Mouse (Mus musculus): ENCODE measurements at regions not wholly inside any gene's neighbourhood (a gene's known extent, or its start where the extent isn't known, plus 50 kb on each side); places are given as distances from the start of the nearest gene placed in this dataset.

DNA sequence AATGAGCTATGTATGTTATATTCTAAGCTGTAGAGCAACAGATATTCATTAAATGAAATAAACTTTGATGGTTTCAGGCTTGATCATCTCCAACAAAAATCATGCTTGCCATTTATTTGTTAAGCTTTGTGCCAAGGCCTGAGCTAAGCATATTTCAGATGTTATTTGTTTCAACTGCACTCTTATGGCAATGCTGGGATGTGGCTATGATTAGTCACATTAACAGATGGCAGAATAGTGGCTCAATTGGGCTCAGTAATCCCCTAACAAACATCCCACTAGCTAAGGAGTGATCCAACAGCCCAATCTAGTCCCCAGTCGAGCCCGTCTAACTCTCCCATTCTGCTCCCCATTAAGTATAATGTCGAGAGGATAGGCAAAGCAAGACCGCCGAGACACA, 332.1 kb upstream of the Arid1b start:
- H3K4me3 ChIP-seq (ENCODE audit: low read depth, low read length): no peak overlapping the region
- no peak overlapping the region for H3K27ac ChIP-seq (ENCODE audit: low read depth, low read length)
- 91% methylated on average over 5 of the region's 5 CpGs for WGBS
- H3K4me2 ChIP-seq (replicated peaks; ENCODE audit: low read depth): no peak overlapping the region
- no peak for ATAC-seq
- no peaks in the 10 kb centered on the region for H3K9me3 ChIP-seq (ENCODE audit: control insufficient read depth)
- TF ChIP-seq CTCF (IDR thresholded peaks at IDR 0.05; ENCODE audit: low read depth): no peak
- no peaks in the 10 kb centered on the region for H3K36me3 ChIP-seq (ENCODE audit: control insufficient read depth, insufficient read depth)
- H3K9ac ChIP-seq (ENCODE audit: low read depth, low read length): no peak overlapping the region
- no peaks in the 10 kb centered on the region for H3K27me3 ChIP-seq (replicated peaks; ENCODE audit: control insufficient read depth, insufficient read depth, low read length)
- no peaks in the 10 kb centered on the region for H3K4me1 ChIP-seq (replicated peaks; ENCODE audit: control insufficient read depth, insufficient read depth, low read length)

DNA sequence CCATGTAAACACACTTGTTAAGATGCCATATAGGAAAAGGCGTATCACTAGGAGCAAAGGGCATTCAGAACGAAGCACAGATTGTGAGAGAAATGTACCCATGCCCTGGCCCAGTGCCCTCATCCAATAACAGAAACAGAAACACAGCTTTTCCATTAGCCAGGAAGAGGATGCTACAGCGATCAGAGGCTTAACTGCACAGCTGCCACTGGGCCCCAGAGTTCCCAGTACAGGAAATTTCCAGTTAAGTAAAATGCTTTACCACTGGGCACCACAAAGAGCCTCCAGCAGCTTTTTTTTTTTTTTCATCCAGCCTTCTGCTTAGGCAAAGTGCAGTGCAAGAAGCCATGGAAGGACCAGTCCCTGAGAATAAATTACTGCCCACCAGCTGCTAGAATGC, 325.6 kb upstream of the Arid1b start:
- WGBS: 79% methylated on average over 3 of the region's 3 CpGs
- H3K27ac ChIP-seq (ENCODE audit: low read depth, low read length): no peak overlapping the region
- no peaks in the 10 kb centered on the region for H3K36me3 ChIP-seq (ENCODE audit: control insufficient read depth, insufficient read depth)
- ATAC-seq: no peak
- TF ChIP-seq CTCF (IDR thresholded peaks at IDR 0.05; ENCODE audit: low read depth): no peak
- no peaks in the 10 kb centered on the region for H3K27me3 ChIP-seq (replicated peaks; ENCODE audit: control insufficient read depth, insufficient read depth, low read length)
- no peak overlapping the region for H3K9ac ChIP-seq (ENCODE audit: low read depth, low read length)
- no peak overlapping the region for H3K4me3 ChIP-seq (ENCODE audit: low read depth, low read length)
- no peak overlapping the region for H3K4me2 ChIP-seq (replicated peaks; ENCODE audit: low read depth)
- no peaks in the 10 kb centered on the region for H3K9me3 ChIP-seq (ENCODE audit: control insufficient read depth)
- H3K4me1 ChIP-seq (replicated peaks; ENCODE audit: control insufficient read depth, insufficient read depth, low read length): no peaks in the 10 kb centered on the region

DNA sequence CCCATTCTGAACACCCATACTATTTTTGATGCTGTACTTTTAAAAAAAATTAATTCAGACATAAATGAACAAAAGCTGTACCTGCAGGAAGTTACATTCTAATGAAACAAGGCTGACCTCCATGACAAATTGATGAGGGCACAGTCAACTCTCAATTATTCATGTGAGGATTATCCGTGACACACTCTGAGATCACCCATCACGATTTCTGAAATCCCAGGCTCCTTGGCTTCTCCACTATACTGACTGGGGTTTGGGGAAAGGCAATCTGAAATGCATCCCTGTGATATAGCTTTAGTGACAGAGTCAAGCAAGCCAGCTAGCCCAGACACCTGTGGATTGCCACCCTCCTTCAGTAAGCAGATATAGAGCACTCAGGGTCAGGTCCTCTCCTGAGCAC, 320.9 kb upstream of the Arid1b start:
- Histone ChIP-seq H3K4me3 (ENCODE audit: low read depth, low read length) (no peak overlapping the region), H3K27me3 (replicated peaks; ENCODE audit: control insufficient read depth, insufficient read depth, low read length) (no peaks in the 10 kb centered on the region), H3K27ac (ENCODE audit: low read depth, low read length) (no peak overlapping the region), H3K9me3 (ENCODE audit: control insufficient read depth) (no peaks in the 10 kb centered on the region), H3K4me2 (replicated peaks; ENCODE audit: low read depth) (no peak overlapping the region), H3K4me1 (replicated peaks; ENCODE audit: control insufficient read depth, insufficient read depth, low read length) (no peaks in the 10 kb centered on the region), H3K36me3 (ENCODE audit: control insufficient read depth, insufficient read depth) (no peaks in the 10 kb centered on the region), H3K9ac (ENCODE audit: low read depth, low read length) (no peak overlapping the region)
- 90% methylated on average over 2 of the region's 2 CpGs for WGBS
- TF ChIP-seq CTCF (IDR thresholded peaks at IDR 0.05; ENCODE audit: low read depth): no peak
- no peak for ATAC-seq

DNA sequence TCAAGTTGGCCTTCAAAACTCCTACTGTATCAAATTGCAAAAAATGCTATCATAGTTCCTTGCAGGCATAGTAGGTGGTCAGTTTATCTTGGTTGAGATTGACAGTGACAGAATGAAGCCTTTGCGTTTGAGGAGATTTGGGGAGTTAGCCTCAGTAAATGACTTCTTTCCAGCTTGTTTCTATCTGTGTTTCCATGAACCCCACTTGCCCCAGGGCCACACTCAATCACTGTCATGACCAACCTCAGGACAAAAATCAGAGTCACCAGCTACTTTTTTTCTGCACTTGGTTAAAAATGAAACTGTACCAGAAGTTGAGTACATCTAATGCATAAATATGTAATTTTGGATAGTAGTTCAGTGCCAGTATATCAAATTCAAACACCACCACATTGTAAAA, 287.7 kb upstream of the Arid1b start:
- Histone ChIP-seq H3K27me3 (replicated peaks; ENCODE audit: control insufficient read depth, insufficient read depth, low read length) (no peaks in the 10 kb centered on the region), H3K36me3 (ENCODE audit: control insufficient read depth, insufficient read depth) (no peaks in the 10 kb centered on the region), H3K27ac (ENCODE audit: low read depth, low read length) (no peak overlapping the region), H3K9me3 (ENCODE audit: control insufficient read depth) (no peaks in the 10 kb centered on the region), H3K4me1 (replicated peaks; ENCODE audit: control insufficient read depth, insufficient read depth, low read length) (no peaks in the 10 kb centered on the region), H3K4me3 (ENCODE audit: low read depth, low read length) (no peak overlapping the region), H3K4me2 (replicated peaks; ENCODE audit: low read depth) (no peak overlapping the region), H3K9ac (ENCODE audit: low read depth, low read length) (no peak overlapping the region)
- WGBS: 69% methylated on average over 1 of the region's 1 CpGs
- ATAC-seq: no peak
- no peak for TF ChIP-seq CTCF (IDR thresholded peaks at IDR 0.05; ENCODE audit: low read depth)

DNA sequence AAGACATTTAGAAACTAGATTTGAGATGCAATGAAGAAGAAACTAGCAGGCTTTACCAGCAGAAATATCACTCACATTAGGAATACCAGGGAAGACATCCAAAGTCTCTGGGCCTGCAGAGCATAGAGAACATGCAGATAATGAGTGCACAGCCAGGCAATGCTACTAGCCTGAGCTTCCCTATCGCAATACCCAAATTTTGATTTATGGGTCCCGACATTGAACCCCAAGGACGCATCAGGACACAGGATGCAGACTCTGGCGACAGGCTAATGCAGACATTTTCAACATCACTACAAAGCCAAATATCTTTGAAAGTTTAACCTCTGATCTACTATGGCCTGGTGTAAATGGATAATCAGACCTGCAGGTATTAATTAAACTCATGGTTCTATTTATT, 273.1 kb upstream of the Arid1b start:
- WGBS: 84% methylated on average over 4 of the region's 4 CpGs

DNA sequence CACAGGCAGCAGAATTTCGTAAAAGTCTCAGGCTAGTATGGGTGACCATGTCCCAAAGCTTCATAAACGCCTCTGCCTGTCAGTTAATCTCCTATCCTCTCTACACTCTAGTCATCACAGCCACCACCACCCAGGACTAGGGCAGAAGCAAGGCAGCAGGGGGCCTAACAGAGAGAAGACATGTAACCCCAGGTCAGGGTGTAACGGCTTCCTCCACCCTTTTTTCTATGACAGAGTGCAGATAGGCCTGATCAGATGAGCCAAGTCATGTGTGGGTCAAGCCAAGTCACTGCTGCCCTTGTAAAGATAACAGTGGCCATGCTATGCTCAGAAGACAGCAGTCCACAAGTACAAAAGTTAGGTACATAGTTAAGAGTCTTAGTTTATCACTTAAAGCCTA, 270.1 kb upstream of the Arid1b start:
- 84% methylated on average over 3 of the region's 3 CpGs for WGBS
- TF ChIP-seq CTCF (IDR thresholded peaks at IDR 0.05; ENCODE audit: low read depth): no peak

More for the DNA sequence above, 273.1 kb upstream of the Arid1b start:
- no peaks in the 10 kb centered on the region for H3K9me3 ChIP-seq (ENCODE audit: control insufficient read depth)
- H3K27me3 ChIP-seq (replicated peaks; ENCODE audit: control insufficient read depth, insufficient read depth, low read length): no peaks in the 10 kb centered on the region
- no peaks in the 10 kb centered on the region for H3K4me1 ChIP-seq (replicated peaks; ENCODE audit: control insufficient read depth, insufficient read depth, low read length)
- no peak overlapping the region for H3K9ac ChIP-seq (ENCODE audit: low read depth, low read length)
- H3K4me2 ChIP-seq (replicated peaks; ENCODE audit: low read depth): no peak overlapping the region
- H3K27ac ChIP-seq (ENCODE audit: low read depth, low read length): no peak overlapping the region
- no peak overlapping the region for H3K4me3 ChIP-seq (ENCODE audit: low read depth, low read length)
- H3K36me3 ChIP-seq (ENCODE audit: control insufficient read depth, insufficient read depth): no peaks in the 10 kb centered on the region
- no peak for ATAC-seq
- no peak for TF ChIP-seq CTCF (IDR thresholded peaks at IDR 0.05; ENCODE audit: low read depth)

DNA sequence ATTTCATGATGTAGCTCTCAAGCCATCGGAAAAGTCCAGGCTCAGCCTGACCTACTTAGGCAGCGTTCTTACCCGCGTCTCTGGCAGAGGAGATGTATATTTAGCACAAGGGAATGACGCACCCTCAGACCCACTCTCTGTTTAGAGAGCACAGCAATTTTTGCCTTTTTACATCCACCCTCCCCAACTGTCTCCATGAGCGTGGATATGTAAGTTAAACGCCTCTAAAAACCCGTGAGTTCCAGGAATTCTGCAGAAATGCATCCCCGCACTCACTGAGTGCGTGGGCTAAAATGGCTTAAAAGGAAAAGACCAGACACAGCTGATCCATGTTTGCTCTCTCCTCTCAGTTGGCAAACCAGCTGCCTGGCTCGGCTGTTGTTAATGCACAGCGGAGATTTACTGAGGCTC, 267.8 kb upstream of the Arid1b start:
- 54% methylated on average over 12 of the region's 12 CpGs for WGBS
- Histone ChIP-seq H3K4me1 (replicated peaks; ENCODE audit: control insufficient read depth, insufficient read depth, low read length) (no peaks in the 10 kb centered on the region), H3K9me3 (ENCODE audit: control insufficient read depth) (no peaks in the 10 kb centered on the region), H3K4me3 (ENCODE audit: low read depth, low read length) (no peak overlapping the region), H3K27me3 (replicated peaks; ENCODE audit: control insufficient read depth, insufficient read depth, low read length) (no peaks in the 10 kb centered on the region), H3K27ac (ENCODE audit: low read depth, low read length) (no peak overlapping the region), H3K4me2 (replicated peaks; ENCODE audit: low read depth) (0 out of 2 replicates have a peak overlapping the region, but pooled peaks have one; percentile 30), H3K9ac (ENCODE audit: low read depth, low read length) (no peak overlapping the region), H3K36me3 (ENCODE audit: control insufficient read depth, insufficient read depth) (no peaks in the 10 kb centered on the region)
- ATAC-seq: no peak
- TF ChIP-seq CTCF (IDR thresholded peaks at IDR 0.05; ENCODE audit: low read depth): no peak

More for the DNA sequence above, 270.1 kb upstream of the Arid1b start:
- Histone ChIP-seq H3K9me3 (ENCODE audit: control insufficient read depth) (no peaks in the 10 kb centered on the region), H3K27me3 (replicated peaks; ENCODE audit: control insufficient read depth, insufficient read depth, low read length) (no peaks in the 10 kb centered on the region), H3K27ac (ENCODE audit: low read depth, low read length) (no peak overlapping the region), H3K4me1 (replicated peaks; ENCODE audit: control insufficient read depth, insufficient read depth, low read length) (no peaks in the 10 kb centered on the region), H3K36me3 (ENCODE audit: control insufficient read depth, insufficient read depth) (no peaks in the 10 kb centered on the region), H3K4me2 (replicated peaks; ENCODE audit: low read depth) (no peak overlapping the region), H3K9ac (ENCODE audit: low read depth, low read length) (no peak overlapping the region), H3K4me3 (ENCODE audit: low read depth, low read length) (no peak overlapping the region)
- ATAC-seq: no peak
